Mouse (Mus musculus): Measurements from ENCODE around the gene Vmn1r58.
"Not testable (repeated sequence)": the region's sequence is repeated elsewhere in the genome, so short reads cannot be mapped to it uniquely, and the experiment has no call there.

The Vmn1r58 gene

GRCm38 (mm10) chr7:5413296-5413695, at the start of gene Vmn1r58:
Gene Vmn1r58 (minus strand): TSS chr7:5413396.
- not testable (repeated sequence) for H3K36me3 ChIP-seq (ENCODE audit: control insufficient read depth, insufficient read depth, low read length, poor library complexity, severe bottlenecking); DNase-seq (ENCODE audit: low read depth, low spot score)

DNA sequence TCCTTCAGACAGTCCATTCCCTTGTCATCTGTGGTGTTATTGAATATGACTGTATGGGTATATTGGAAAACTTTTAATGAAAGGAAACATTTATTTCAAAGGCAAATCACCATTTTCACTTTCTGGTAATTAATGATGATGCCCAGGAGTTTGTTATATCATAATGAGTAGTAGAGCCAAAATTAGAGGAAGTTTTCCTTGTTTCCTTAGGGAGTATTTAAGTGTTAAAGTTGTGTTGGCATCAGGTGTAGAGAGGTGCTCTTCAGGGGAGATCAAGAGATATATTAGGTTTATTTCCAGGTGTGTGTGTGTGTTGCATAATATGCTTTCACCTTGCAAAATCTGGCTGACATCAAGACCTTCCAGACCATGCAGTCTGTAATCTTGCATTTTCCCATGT, 43.5 kb upstream of the Vmn1r58 start, which contains the start of gene Vmn1r59:
Gene Vmn1r59, minus strand, starts transcription at position 101 of the 400 bp plus-strand sequence.
- no peaks in the 10 kb centered on the region for H3K27me3 ChIP-seq (ENCODE audit: control insufficient read depth, insufficient read depth, low read length, poor library complexity, severe bottlenecking)
- no peaks in the 10 kb centered on the region for H3K36me3 ChIP-seq (ENCODE audit: control insufficient read depth, insufficient read depth, low read length, poor library complexity, severe bottlenecking)
- DNase-seq (ENCODE audit: low read depth, low spot score): no peak

More at GRCm38 (mm10) chr7:5413296-5413695, at the start of gene Vmn1r58:
- H3K27me3 ChIP-seq (ENCODE audit: control insufficient read depth, insufficient read depth, low read length, poor library complexity, severe bottlenecking): not testable (repeated sequence)

DNA sequence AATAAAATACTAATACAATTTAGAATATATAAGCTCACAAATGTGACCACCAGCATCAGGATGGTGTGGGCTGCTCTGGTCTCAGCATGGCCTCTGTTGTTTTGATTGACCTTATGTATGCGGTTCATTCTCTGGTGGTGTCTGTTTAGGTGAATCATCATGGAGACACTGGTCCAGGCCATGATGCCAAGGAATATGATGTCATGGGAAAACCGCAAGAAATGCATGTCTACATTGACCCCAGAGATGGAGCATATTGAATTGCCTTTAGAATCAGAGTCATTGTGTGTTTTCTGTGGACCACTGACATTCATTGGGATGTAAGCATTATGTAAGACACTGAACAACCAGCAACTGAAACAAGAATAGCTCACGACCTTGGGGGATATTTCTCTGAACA, 40.8 kb upstream of the Vmn1r58 start:
- H3K36me3 ChIP-seq (ENCODE audit: control insufficient read depth, insufficient read depth, low read length, poor library complexity, severe bottlenecking); H3K27me3 ChIP-seq (ENCODE audit: control insufficient read depth, insufficient read depth, low read length, poor library complexity, severe bottlenecking); DNase-seq (ENCODE audit: low read depth, low spot score): not testable (repeated sequence)

DNA sequence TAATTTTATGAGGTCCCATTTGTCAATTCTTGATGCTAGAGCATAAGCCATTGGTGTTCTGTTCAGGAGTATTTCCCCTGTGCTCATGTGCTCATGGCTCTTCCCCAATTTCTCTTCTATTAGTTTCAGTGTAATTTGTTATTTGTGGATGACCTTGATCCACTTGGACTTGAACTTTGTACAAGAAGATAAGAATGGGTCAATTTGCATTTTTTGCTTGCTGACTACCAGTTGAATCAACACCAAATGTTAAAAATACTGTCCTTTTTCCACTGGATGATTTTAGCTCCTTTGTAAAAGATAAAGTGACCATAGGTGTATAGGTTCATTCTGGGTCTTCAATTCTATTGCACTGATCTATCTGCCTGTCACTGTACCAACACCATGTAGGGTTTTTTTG, 35.4 kb upstream of the Vmn1r58 start:
- H3K36me3 ChIP-seq (ENCODE audit: control insufficient read depth, insufficient read depth, low read length, poor library complexity, severe bottlenecking): no peaks in the 10 kb centered on the region
- DNase-seq (ENCODE audit: low read depth, low spot score): no peak
- H3K27me3 ChIP-seq (ENCODE audit: control insufficient read depth, insufficient read depth, low read length, poor library complexity, severe bottlenecking): no peaks in the 10 kb centered on the region; the same call in 1 of the 2 replicates

DNA sequence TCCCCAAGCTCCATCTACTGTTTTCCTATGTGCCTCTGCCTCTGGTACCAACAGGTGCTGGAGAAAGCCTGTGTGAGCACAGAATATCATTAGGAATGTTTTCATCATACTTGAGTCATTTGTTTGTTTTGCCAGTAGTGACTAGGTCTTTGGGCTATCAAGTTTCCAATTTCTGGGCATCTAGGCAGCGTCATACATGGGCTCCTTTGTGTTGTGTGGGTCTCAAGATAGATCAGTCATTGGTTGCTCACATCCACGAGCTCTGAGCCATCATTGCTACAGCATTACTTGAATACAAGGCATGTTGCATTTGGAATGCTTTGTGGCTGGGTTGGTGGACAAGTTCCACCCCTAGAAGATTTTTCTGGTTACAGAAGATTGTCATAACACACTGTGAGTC, 7.0 kb downstream of the Vmn1r58 start:
- no peaks in the 10 kb centered on the region for H3K27me3 ChIP-seq (ENCODE audit: control insufficient read depth, insufficient read depth, low read length, poor library complexity, severe bottlenecking)
- DNase-seq (ENCODE audit: low read depth, low spot score): no peak
- H3K36me3 ChIP-seq (ENCODE audit: control insufficient read depth, insufficient read depth, low read length, poor library complexity, severe bottlenecking): no peaks in the 10 kb centered on the region

- no peaks in the 10 kb centered on the region for H3K27me3 ChIP-seq (ENCODE audit: control insufficient read depth, insufficient read depth, low read length, poor library complexity, severe bottlenecking)
- no peak for DNase-seq (ENCODE audit: low read depth, low spot score)
- H3K36me3 ChIP-seq (ENCODE audit: control insufficient read depth, insufficient read depth, low read length, poor library complexity, severe bottlenecking): no peaks in the 10 kb centered on the region
These were observed 46.5 kb downstream of the Vmn1r58 start for GRCm38 (mm10) chr7:5366724-5367123.

- DNase-seq (ENCODE audit: low read depth, low spot score): peak; percentile 9
- H3K36me3 ChIP-seq (ENCODE audit: control insufficient read depth, insufficient read depth, low read length, poor library complexity, severe bottlenecking): no peaks in the 10 kb centered on the region
- no peaks in the 10 kb centered on the region for H3K27me3 ChIP-seq (ENCODE audit: control insufficient read depth, insufficient read depth, low read length, poor library complexity, severe bottlenecking)
These were observed 49.6 kb downstream of the Vmn1r58 start for GRCm38 (mm10) chr7:5363599-5363998.
